Mouse (Mus musculus) thymus, postnatal 10 days (tissue): ENCODE measurements around the gene 1700109H08Rik.
"Not testable (repeated sequence)": the region's sequence is repeated elsewhere in the genome, so short reads cannot be mapped to it uniquely, and the experiment has no call there.

Source experiments
- DNase-seq, 2 experiments: peaks; one replicate each; pipeline ENCODE4 v3.0.0; 2021; ENCODE audit warnings: low spot score in 2 of 2

Gene 1700109H08Rik

GRCm38 (mm10) chr5:3598766-3599165 lies 27.4 kb downstream of the 1700109H08Rik start:
- DNase-seq = no peak

DNA sequence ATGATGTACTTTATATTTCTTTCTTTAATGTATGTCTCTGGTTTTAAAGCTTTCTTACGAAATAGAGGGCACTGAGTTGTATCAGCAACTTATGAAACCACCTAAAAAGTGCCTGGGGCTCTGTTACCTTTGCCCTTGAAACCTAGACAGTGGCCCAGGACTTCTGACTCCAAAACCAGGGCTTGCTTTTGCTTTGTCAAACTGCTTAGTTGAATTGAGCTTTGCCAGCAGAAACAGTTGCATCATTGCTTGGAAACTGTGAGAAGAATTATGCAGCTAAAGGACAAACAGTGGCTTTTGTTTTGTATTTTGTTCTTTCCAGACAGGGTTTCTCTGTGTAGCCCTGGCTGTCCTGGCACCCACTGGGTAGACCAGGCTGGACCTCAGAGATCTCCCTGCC lies 28.9 kb downstream of the 1700109H08Rik start:
- no peak for DNase-seq

DNA sequence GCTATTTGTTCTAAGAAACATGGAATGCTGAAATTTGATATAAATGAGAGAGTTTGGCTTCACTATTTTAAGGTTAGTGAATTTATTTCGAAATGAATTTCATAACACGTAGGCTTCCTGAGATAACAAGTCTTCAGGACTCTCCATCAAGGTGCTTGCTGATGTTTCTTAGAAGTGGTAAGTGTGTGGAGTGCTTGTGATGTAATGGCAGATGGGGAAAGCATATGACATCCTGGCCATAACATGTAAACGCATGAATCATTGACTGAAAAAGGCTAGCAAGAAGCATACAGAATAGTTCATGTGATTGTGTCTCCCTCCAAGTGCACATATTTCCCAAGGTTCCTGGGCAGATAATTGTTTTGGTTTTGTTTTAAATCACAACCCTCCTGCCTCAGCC lies 29.4 kb downstream of the 1700109H08Rik start:
- DNase-seq = no peak

DNA sequence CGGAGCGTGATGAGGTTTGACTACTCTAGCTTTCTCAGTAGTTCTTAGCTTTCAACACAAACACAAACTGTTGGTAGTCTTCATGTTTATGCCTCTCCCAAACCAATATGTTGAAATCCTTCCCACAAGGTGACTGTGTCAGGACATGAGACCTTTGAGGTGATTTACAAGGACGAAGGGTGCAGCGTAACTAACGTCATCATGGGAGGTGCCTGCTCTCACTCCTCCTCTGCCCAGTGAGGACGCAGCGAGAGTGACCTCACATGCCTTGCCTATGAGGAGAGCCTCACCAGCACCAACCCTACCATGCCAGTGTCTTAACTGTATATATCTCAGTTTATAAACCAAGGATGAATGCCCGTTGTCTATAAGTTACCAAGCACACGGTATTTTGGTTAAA lies 35.7 kb downstream of the 1700109H08Rik start:
- no peak for DNase-seq

DNA sequence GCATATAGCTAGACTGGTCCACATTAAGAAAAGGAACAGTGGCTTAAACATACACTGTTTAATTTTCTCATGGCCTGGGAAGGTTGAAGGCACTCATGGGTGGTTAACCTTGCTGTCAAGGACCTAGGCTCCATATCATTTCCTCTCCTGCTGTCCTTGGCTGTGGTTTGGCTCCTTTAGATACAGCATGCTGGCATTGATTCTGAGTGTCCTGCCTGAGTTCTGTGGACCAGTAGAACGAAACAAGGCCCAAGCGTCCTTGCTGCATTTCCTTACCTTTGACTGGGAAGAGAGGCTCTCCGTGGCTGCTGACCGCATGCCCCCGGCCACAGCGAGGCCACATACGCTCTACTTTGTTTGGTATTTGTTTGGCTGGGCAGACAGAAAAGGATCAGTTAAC lies 37.9 kb downstream of the 1700109H08Rik start:
- no peak for DNase-seq

DNA sequence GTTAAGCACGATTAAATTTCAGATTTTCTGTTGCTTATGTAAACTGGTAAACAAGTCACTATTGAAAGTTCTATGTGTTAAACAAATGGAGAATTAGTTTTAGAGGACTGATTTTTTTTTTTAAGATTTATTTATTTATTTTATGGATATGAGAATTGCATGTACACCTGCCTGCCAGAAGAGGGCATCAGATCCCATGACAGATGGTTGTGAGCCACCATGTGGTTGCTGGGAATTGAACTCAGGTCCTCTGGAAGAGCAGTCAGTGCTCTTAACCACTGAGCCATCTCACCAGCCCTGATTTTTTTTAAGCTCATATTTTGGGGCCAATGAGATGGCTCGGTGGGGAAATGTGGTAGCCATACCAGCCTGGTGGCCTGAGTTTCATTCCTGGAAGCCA lies 40.5 kb downstream of the 1700109H08Rik start:
- DNase-seq = not testable (repeated sequence)

GRCm38 (mm10) chr5:3620486-3620885 lies 49.1 kb downstream of the 1700109H08Rik start:
- DNase-seq = no peak

- no peak for DNase-seq
Observed at GRCm38 (mm10) chr5:3630055-3630454, 58.7 kb downstream of the 1700109H08Rik start.

- no peak for DNase-seq
Observed at GRCm38 (mm10) chr5:3631512-3632271, 60.3 kb downstream of the 1700109H08Rik start.

DNA sequence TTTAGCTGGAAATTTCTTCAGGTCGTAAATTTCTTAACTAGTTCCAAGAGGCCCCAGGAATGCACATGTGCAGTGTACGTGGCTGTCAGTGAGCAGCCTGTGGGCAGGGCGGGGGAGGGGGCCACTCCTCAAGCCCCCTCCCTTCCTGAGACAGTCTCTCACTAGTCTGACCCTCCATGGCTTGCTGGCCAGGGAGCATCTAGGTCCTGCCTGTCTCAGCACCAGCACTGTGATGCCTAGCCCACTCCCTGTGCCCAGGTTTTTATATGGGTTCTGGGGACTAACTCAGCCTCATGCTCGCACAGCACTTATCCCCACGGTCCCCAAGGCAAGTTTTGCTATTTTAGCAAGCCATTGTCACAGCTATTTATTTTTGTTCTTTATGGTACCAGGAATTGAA lies 60.9 kb downstream of the 1700109H08Rik start:
- no peak for DNase-seq

DNA sequence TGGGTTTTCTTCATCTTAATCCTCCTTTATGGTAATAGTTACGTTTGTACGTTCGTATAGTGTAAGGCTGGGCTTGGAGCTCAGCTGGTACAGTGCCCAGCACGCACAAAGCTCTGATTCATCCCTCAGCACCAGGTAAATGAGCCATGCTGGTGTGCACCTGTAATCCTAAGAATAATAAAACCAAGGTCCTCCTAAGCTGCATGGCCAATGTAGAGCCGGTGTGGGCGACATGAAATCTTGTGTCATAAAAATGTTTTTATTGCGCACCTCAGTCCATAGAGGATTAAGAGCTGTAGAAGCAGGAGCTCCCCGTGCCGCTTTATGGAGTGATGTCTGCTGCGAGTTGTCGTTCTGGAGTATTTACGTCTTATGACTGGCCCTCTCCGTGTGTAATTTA lies 61.9 kb downstream of the 1700109H08Rik start:
- no peak for DNase-seq

- no peak for DNase-seq
Observed at GRCm38 (mm10) chr5:3633951-3634350, 62.6 kb downstream of the 1700109H08Rik start.
